Comparison of ENCODE assay signal across 17 mouse cellular contexts in genomic region chr6:147261616-147262015, GRCm38 (mm10). TPM values are rescaled to one million over a fixed set of nuclear protein-coding genes. Genes with fewer than 3 reads are reported as not detected.
DNase-seq lines count a peak whose midpoint lies in the region; ATAC-seq and TF ChIP-seq lines count a peak whose summit lies in the region.
"Had no signal": no experiment of that assay in that cellular context is flagged by ENCODE, and none has a peak within 500 bp of the region (broad histone marks: within the 10 kb centered on the region; RNA-seq: fewer than 3 reads in every experiment).

No protein-coding gene starts in this region.

- H3K27ac ChIP-seq in heart, embryonic 13.5 days (replicated peaks), result no peak overlapping the region
- H3K27ac ChIP-seq in heart, adult 2 months, result no peak overlapping the region
- no peak overlapping the region for H3K27ac ChIP-seq in midbrain, embryonic 14.5 days (replicated peaks; ENCODE audit: low read depth, low read length)
- no peak overlapping the region for H3K27ac ChIP-seq in midbrain, postnatal 0 days (ENCODE audit: low read depth, low read length)
- no peak overlapping the region for H3K27ac ChIP-seq in embryonic facial prominence, embryonic 12.5 days
- H3K27ac ChIP-seq in neural tube, embryonic 15.5 days (replicated peaks), result no peak overlapping the region
- no peak overlapping the region for H3K27ac ChIP-seq in intestine, postnatal 0 days (ENCODE audit: low read depth, low read length)

- TF ChIP-seq EP300 in heart, adult 2 months (IDR thresholded peaks at IDR 0.05; ENCODE audit: insufficient read depth, low read depth, low read length), result no peak

- no peaks in the 10 kb centered on the region for H3K79me2 ChIP-seq in heart, adult 2 months (replicated peaks; ENCODE audit: control insufficient read depth, insufficient read depth, low read length)

- H3K27me3 ChIP-seq in heart, embryonic 13.5 days (replicated peaks), result peaks cover 65% of the 10 kb centered on the region
- no peaks in the 10 kb centered on the region for H3K27me3 ChIP-seq in heart, adult 2 months (ENCODE audit: control insufficient read depth, insufficient read depth, low read length)
- peaks cover 54% of the 10 kb centered on the region for H3K27me3 ChIP-seq in midbrain, embryonic 14.5 days (ENCODE audit: control insufficient read depth, insufficient read depth, low read length)
- peaks cover 31% of the 10 kb centered on the region for H3K27me3 ChIP-seq in midbrain, postnatal 0 days (ENCODE audit: insufficient read depth, low read length)
- H3K27me3 ChIP-seq in embryonic facial prominence, embryonic 12.5 days, result peaks cover 31% of the 10 kb centered on the region
- H3K27me3 ChIP-seq in neural tube, embryonic 15.5 days (replicated peaks), result peaks cover 52% of the 10 kb centered on the region
- peaks cover 47% of the 10 kb centered on the region for H3K27me3 ChIP-seq in intestine, postnatal 0 days (replicated peaks; ENCODE audit: control insufficient read depth, insufficient read depth, low read length)
- H3K27me3 ChIP-seq: CH12.LX had no signal

- intact Hi-C loops in heart, adult 2 months (cut with DNase I), result loop anchor here (5.0 kb wide), 1 partner anchor 551 kb away; no protein-coding TSS in a partner anchor

- H3K4me1 ChIP-seq in heart, embryonic 13.5 days, result peaks cover 15% of the 10 kb centered on the region
- H3K4me1 ChIP-seq in heart, adult 2 months (ENCODE audit: control insufficient read depth, insufficient read depth, low read length), result no peaks in the 10 kb centered on the region
- peaks cover 14% of the 10 kb centered on the region for H3K4me1 ChIP-seq in midbrain, embryonic 14.5 days (ENCODE audit: control insufficient read depth, insufficient read depth, low read length)
- H3K4me1 ChIP-seq in midbrain, postnatal 0 days (ENCODE audit: insufficient read depth, low read length), result peaks cover 7% of the 10 kb centered on the region; the same call in 1 of the 2 replicates
- peaks cover 9% of the 10 kb centered on the region for H3K4me1 ChIP-seq in embryonic facial prominence, embryonic 12.5 days
- H3K4me1 ChIP-seq in neural tube, embryonic 15.5 days, result peaks cover 18% of the 10 kb centered on the region
- no peaks in the 10 kb centered on the region; the same call in 1 of the 2 replicates for H3K4me1 ChIP-seq in intestine, postnatal 0 days (replicated peaks; ENCODE audit: control insufficient read depth, insufficient read depth, low read length)

- WGBS in heart, embryonic 13.5 days, result 47% methylated on average over 3 of the region's 3 CpGs
- WGBS in heart, adult 2 months, result 41% methylated on average over 3 of the region's 3 CpGs
- 39% methylated on average over 3 of the region's 3 CpGs for WGBS in midbrain, embryonic 14.5 days
- 29% methylated on average over 3 of the region's 3 CpGs for WGBS in midbrain, postnatal 0 days
- 20% methylated on average over 3 of the region's 3 CpGs for whole genome bisulfite sequencing in embryonic facial prominence, embryonic 12.5 days
- 35% methylated on average over 3 of the region's 3 CpGs for WGBS in neural tube, embryonic 15.5 days
- WGBS in intestine, postnatal 0 days, result 50% methylated on average over 3 of the region's 3 CpGs

- DNase-seq in heart, adult 2 months, result no peak
- DNase-seq in midbrain, embryonic 14.5 days, result peak; percentile 14
- DNase-seq in midbrain, postnatal 0 days (ENCODE audit: low spot score), result no peak
- DNase-seq: cerebellum, postnatal 14 days; heart, adult 18-20 months; heart, postnatal 10 days; kidney, adult 9 months; right cerebral cortex, postnatal 4 days; thymus, postnatal 36 days had no signal

- no peak for TF ChIP-seq POLR2A in heart, adult 2 months (IDR thresholded peaks at IDR 0.05; ENCODE audit: insufficient read depth, low read depth, low read length)

- no peaks in the 10 kb centered on the region for H3K36me3 ChIP-seq in heart, embryonic 13.5 days
- H3K36me3 ChIP-seq in heart, adult 2 months (ENCODE audit: control insufficient read depth, insufficient read depth, low read length), result no peaks in the 10 kb centered on the region
- H3K36me3 ChIP-seq in midbrain, embryonic 14.5 days (ENCODE audit: control insufficient read depth, insufficient read depth, low read length), result no peaks in the 10 kb centered on the region
- H3K36me3 ChIP-seq in midbrain, postnatal 0 days (ENCODE audit: insufficient read depth, low read length), result no peaks in the 10 kb centered on the region
- H3K36me3 ChIP-seq in embryonic facial prominence, embryonic 12.5 days, result no peaks in the 10 kb centered on the region
- no peaks in the 10 kb centered on the region for H3K36me3 ChIP-seq in neural tube, embryonic 15.5 days
- H3K36me3 ChIP-seq in intestine, postnatal 0 days (ENCODE audit: control insufficient read depth, insufficient read depth), result no peaks in the 10 kb centered on the region

- H3K9ac ChIP-seq in heart, embryonic 13.5 days, result no peak overlapping the region
- H3K9ac ChIP-seq in heart, adult 2 months (ENCODE audit: low read depth, low read length), result no peak overlapping the region
- no peak overlapping the region for H3K9ac ChIP-seq in midbrain, embryonic 14.5 days (replicated peaks; ENCODE audit: low read length)
- H3K9ac ChIP-seq in midbrain, postnatal 0 days (replicated peaks; ENCODE audit: low read length, poor library complexity, severe bottlenecking), result no peak overlapping the region
- no peak overlapping the region for H3K9ac ChIP-seq in embryonic facial prominence, embryonic 12.5 days
- H3K9ac ChIP-seq in neural tube, embryonic 15.5 days (replicated peaks), result no peak overlapping the region
- H3K9ac ChIP-seq in intestine, postnatal 0 days (ENCODE audit: low read depth, low read length), result no peak overlapping the region

- H3K4me3 ChIP-seq in heart, embryonic 13.5 days, result no peak overlapping the region
- no peak overlapping the region for H3K4me3 ChIP-seq in heart, adult 2 months
- H3K4me3 ChIP-seq in midbrain, embryonic 14.5 days (replicated peaks; ENCODE audit: low read depth, low read length), result no peak overlapping the region
- no peak overlapping the region for H3K4me3 ChIP-seq in midbrain, postnatal 0 days (ENCODE audit: low read depth, low read length)
- H3K4me3 ChIP-seq in embryonic facial prominence, embryonic 12.5 days, result peak overlapping the region; percentile 51
- H3K4me3 ChIP-seq in neural tube, embryonic 15.5 days (replicated peaks), result 0 out of 2 replicates have a peak overlapping the region, but pooled peaks have one; percentile 48
- H3K4me3 ChIP-seq in intestine, postnatal 0 days (ENCODE audit: low read depth, low read length), result no peak overlapping the region
- H3K4me3 ChIP-seq: megakaryocyte, embryonic 14.5 days had no signal

- no peaks in the 10 kb centered on the region for H3K9me3 ChIP-seq in heart, embryonic 13.5 days
- no peaks in the 10 kb centered on the region for H3K9me3 ChIP-seq in midbrain, embryonic 14.5 days (ENCODE audit: control insufficient read depth, low read length)
- no peaks in the 10 kb centered on the region for H3K9me3 ChIP-seq in midbrain, postnatal 0 days (ENCODE audit: low read length)
- H3K9me3 ChIP-seq in embryonic facial prominence, embryonic 12.5 days, result no peaks in the 10 kb centered on the region
- no peaks in the 10 kb centered on the region for H3K9me3 ChIP-seq in neural tube, embryonic 15.5 days (replicated peaks)
- H3K9me3 ChIP-seq in intestine, postnatal 0 days (ENCODE audit: control insufficient read depth), result no peaks in the 10 kb centered on the region
- H3K9me3 ChIP-seq: megakaryocyte, embryonic 14.5 days had no signal

- TF ChIP-seq CTCF in heart, adult 2 months (IDR thresholded peaks at IDR 0.05), result no peak
- no peak for TF ChIP-seq CTCF in midbrain, postnatal 0 days (IDR thresholded peaks at IDR 0.05)
- TF ChIP-seq CTCF in intestine, postnatal 0 days (IDR thresholded peaks at IDR 0.05; ENCODE audit: low read depth), result no peak

- peak overlapping the region; percentile 96; the same call in 1 of the 2 replicates for H3K4me2 ChIP-seq in heart, embryonic 13.5 days
- no peak overlapping the region for H3K4me2 ChIP-seq in midbrain, embryonic 14.5 days (ENCODE audit: low read length)
- no peak overlapping the region for H3K4me2 ChIP-seq in midbrain, postnatal 0 days (ENCODE audit: low read depth, low read length, poor library complexity, severe bottlenecking)
- peak overlapping the region; percentile 94 for H3K4me2 ChIP-seq in embryonic facial prominence, embryonic 12.5 days (replicated peaks)
- 0 out of 2 replicates have a peak overlapping the region, but pooled peaks have one; percentile 95 for H3K4me2 ChIP-seq in neural tube, embryonic 15.5 days
- no peak overlapping the region for H3K4me2 ChIP-seq in intestine, postnatal 0 days (replicated peaks; ENCODE audit: low read depth)

- ATAC-seq in heart, embryonic 13.5 days (ENCODE audit: extremely low read depth, insufficient number of reproducible peaks, low FRiP score, low TSS enrichment), result no peak
- ATAC-seq in midbrain, embryonic 14.5 days (ENCODE audit: low FRiP score, low TSS enrichment), result no peak
- no peak for ATAC-seq in midbrain, postnatal 0 days (ENCODE audit: low FRiP score)
- no peak for ATAC-seq in embryonic facial prominence, embryonic 12.5 days (ENCODE audit: insufficient number of reproducible peaks, insufficient read depth, low FRiP score, low TSS enrichment)
- no peak for ATAC-seq in neural tube, embryonic 15.5 days (ENCODE audit: low FRiP score)
- no peak for ATAC-seq in intestine, postnatal 0 days
- ATAC-seq: activated CD4-positive, CD25-positive, alpha-beta regulatory T cell, adult 4 months had no signal

RNA-seq across cellular contexts. Expression of gene Pthlh, which starts 2.4 kb away (rescaled TPM):
- 2.4 and 2.7 TPM in 2 replicates for polyA plus RNA-seq in heart, embryonic 13.5 days (2015; fragmentation: Nextera tagmentation; extraction: Ambion mirVana)
- 1 to 10 TPM; 1.3 to 2.3 TPM for total RNA-seq in heart, adult 2 months (2021)
- polyA plus RNA-seq in heart, adult 2 months (2012; rRNA removed), result 1.1 and 1.7 TPM in 2 replicates
- 0.30 and 0.58 TPM in 2 replicates for polyA plus RNA-seq in midbrain, embryonic 14.5 days (2014; fragmentation: Nextera tagmentation; extraction: Ambion mirVana)
- total RNA-seq in midbrain, postnatal 0 days (2014; rRNA removed), result 0.85 and 2.5 TPM in 2 replicates
- 2.3 TPM in 2 replicates for polyA plus RNA-seq in midbrain, postnatal 0 days (2015; fragmentation: Nextera tagmentation; extraction: Ambion mirVana)
- 11.9 TPM in 2 replicates for polyA plus RNA-seq in embryonic facial prominence, embryonic 12.5 days (2016; fragmentation: Nextera tagmentation; extraction: Ambion mirVana)
- 4.0 and 4.7 TPM in 2 replicates for polyA plus RNA-seq in neural tube, embryonic 15.5 days (2015; fragmentation: Nextera tagmentation; extraction: Ambion mirVana)
- 0.43 and 0.65 TPM in 2 replicates for polyA plus RNA-seq in intestine, postnatal 0 days (2015; fragmentation: Nextera tagmentation; extraction: Ambion mirVana)
- total RNA-seq: CH12.LX had no signal
- polyA plus RNA-seq: activated CD4-positive, CD25-positive, alpha-beta regulatory T cell, adult 4 months; liver, embryonic 16.5 days had no signal

Comparison
In these comparisons a context has a peak if more than half of its experiments do, and no peak if none do; other contexts are left out.
1. H3K4me2 ChIP-seq: peak in heart, embryonic 13.5 days (single experiment), embryonic facial prominence, embryonic 12.5 days (single experiment) and neural tube, embryonic 15.5 days (single experiment); none in midbrain, embryonic 14.5 days (single experiment), midbrain, postnatal 0 days (single experiment) and intestine, postnatal 0 days (single experiment).
2. H3K4me3 ChIP-seq: peak in embryonic facial prominence, embryonic 12.5 days (single experiment) and neural tube, embryonic 15.5 days (single experiment); none in heart, embryonic 13.5 days (single experiment), heart, adult 2 months (single experiment), midbrain, embryonic 14.5 days (single experiment), midbrain, postnatal 0 days (single experiment) and intestine, postnatal 0 days (single experiment).